14 mouse cellular contexts compared by ENCODE assay signal in genomic region chr15:94814213-94815100, GRCm38 (mm10).
DNase-seq lines count a peak whose midpoint lies in the region; TF ChIP-seq lines count a peak whose summit lies in the region.
"Had no signal": no experiment of that assay in that cellular context is flagged by ENCODE, and none has a peak within 500 bp of the region (broad histone marks: within the 10 kb centered on the region; RNA-seq: fewer than 3 reads in every experiment).

No protein-coding gene starts in this region.

- no peaks in the 10 kb centered on the region for H3K4me1 ChIP-seq in kidney, adult 2 months (ENCODE audit: control insufficient read depth, insufficient read depth, low read length)
- H3K4me1 ChIP-seq in cortical plate, adult 2 months (ENCODE audit: control insufficient read depth, insufficient read depth, low read length) = no peaks in the 10 kb centered on the region
- H3K4me1 ChIP-seq in midbrain, embryonic 10.5 days = no peaks in the 10 kb centered on the region; the same call in 1 of the 2 replicates
- H3K4me1 ChIP-seq: hindbrain, embryonic 10.5 days had no signal

- intact Hi-C loops in heart, postnatal 14 days (cut with DNase I) = no loop called here

- DNase-seq in kidney, adult 2 months = peak; percentile 8
- DNase-seq in kidney, adult 11 months = no peak
- DNase-seq in heart, postnatal 14 days = peak; percentile 9 to 10
- no peak for DNase-seq in midbrain, embryonic 10.5 days (ENCODE audit: low spot score)
- no peak for DNase-seq in thymus, postnatal 4 days
- DNase-seq: cerebellum, postnatal 14 days; gastrocnemius, postnatal 10 days had no signal

- no peaks in the 10 kb centered on the region for H3K79me2 ChIP-seq in C2C12 (ENCODE audit: control insufficient read depth, insufficient read depth)

- 70% methylated on average over 15 of the region's 15 CpGs for WGBS in kidney, adult 2 months
- WGBS in midbrain, embryonic 10.5 days = 91% methylated on average over 15 of the region's 15 CpGs

- no peak overlapping the region for H3ac ChIP-seq in C2C12 (ENCODE audit: control insufficient read depth, insufficient read length, low read depth)

- peaks cover 5% of the 10 kb centered on the region; the same call in 1 of the 2 replicates for H3K9me3 ChIP-seq in midbrain, embryonic 10.5 days (replicated peaks)
- H3K9me3 ChIP-seq: forebrain, embryonic 15.5 days had no signal

- no peak for TF ChIP-seq POLR2A in kidney, adult 2 months (IDR thresholded peaks at IDR 0.05; ENCODE audit: low read depth, low read length)
- TF ChIP-seq POLR2A in cortical plate, adult 2 months (IDR thresholded peaks at IDR 0.05; ENCODE audit: extremely low read depth, insufficient read depth, low read length) = no peak

- no peaks in the 10 kb centered on the region for H3K27me3 ChIP-seq in kidney, adult 2 months (replicated peaks; ENCODE audit: control insufficient read depth, insufficient read depth, low read length)
- H3K27me3 ChIP-seq in C2C12 (ENCODE audit: control insufficient read depth, insufficient read depth, insufficient read length) = no peaks in the 10 kb centered on the region
- no peaks in the 10 kb centered on the region for H3K27me3 ChIP-seq in midbrain, embryonic 10.5 days (ENCODE audit: low read depth, poor library complexity, severe bottlenecking)
- H3K27me3 ChIP-seq: CH12.LX; forebrain, embryonic 15.5 days; Patski had no signal

- H3K79me3 ChIP-seq in C2C12 (ENCODE audit: low read depth) = no peaks in the 10 kb centered on the region

- TF ChIP-seq CTCF in kidney, adult 2 months (conservative IDR thresholded peaks at IDR 0.05; ENCODE audit: insufficient read depth, insufficient read length, low read depth, low read length) = no peak
- TF ChIP-seq CTCF in C2C12 (IDR thresholded peaks at IDR 0.05; ENCODE audit: control insufficient read depth, insufficient read depth, insufficient read length) = no peak
- TF ChIP-seq CTCF in cortical plate, adult 2 months (IDR thresholded peaks at IDR 0.05; ENCODE audit: extremely low read depth, insufficient read depth, low read length) = no peak

- no peak overlapping the region for H3K27ac ChIP-seq in kidney, adult 2 months (ENCODE audit: insufficient read depth, low read depth, low read length)
- no peak overlapping the region for H3K27ac ChIP-seq in cortical plate, adult 2 months (ENCODE audit: insufficient read depth, low read length)
- H3K27ac ChIP-seq in midbrain, embryonic 10.5 days (replicated peaks) = no peak overlapping the region
- H3K27ac ChIP-seq: forebrain, embryonic 15.5 days; hindbrain, embryonic 10.5 days had no signal

- H3K36me3 ChIP-seq in kidney, adult 2 months (ENCODE audit: control insufficient read depth, insufficient read depth, low read length) = no peaks in the 10 kb centered on the region
- H3K36me3 ChIP-seq in C2C12 (ENCODE audit: control insufficient read depth, insufficient read depth) = no peaks in the 10 kb centered on the region
- no peaks in the 10 kb centered on the region for H3K36me3 ChIP-seq in midbrain, embryonic 10.5 days
- H3K36me3 ChIP-seq: forebrain, embryonic 15.5 days; hindbrain, embryonic 10.5 days had no signal

- no peak overlapping the region for H3K4me3 ChIP-seq in kidney, adult 2 months (ENCODE audit: insufficient read depth, low read depth, low read length)
- H3K4me3 ChIP-seq in C2C12 (ENCODE audit: insufficient read depth, poor library complexity, severe bottlenecking) = no peak overlapping the region
- 0 out of 2 replicates have a peak overlapping the region, but pooled peaks have one; percentile 4 for H3K4me3 ChIP-seq in cortical plate, adult 2 months (ENCODE audit: insufficient read depth, low read length)
- no peak overlapping the region for H3K4me3 ChIP-seq in midbrain, embryonic 10.5 days
- H3K4me3 ChIP-seq: forebrain, embryonic 15.5 days; hindbrain, embryonic 10.5 days; myocyte had no signal

TF ChIP-seq in C2C12, 6 proteins besides CTCF, POLR2A, EP300 and RAD21:
- TF ChIP-seq FOSL1 (IDR thresholded peaks at IDR 0.05; ENCODE audit: insufficient read depth, low read length, poor library complexity, severe bottlenecking) = peak; percentile 19
- TF ChIP-seq USF1 (IDR thresholded peaks at IDR 0.05; ENCODE audit: low read depth) = peak; percentile 80
- no peak for TF ChIP-seq MAX (IDR thresholded peaks at IDR 0.05)

Comparison
In these comparisons a context has a peak if more than half of its experiments do, and no peak if none do; other contexts are left out.
1. DNase-seq: peak in kidney, adult 2 months (single experiment) and heart, postnatal 14 days (2 of 2); none in kidney, adult 11 months (single experiment), midbrain, embryonic 10.5 days (single experiment) and thymus, postnatal 4 days (single experiment).